Mouse (Mus musculus): ENCODE results near the gene Tmem189. TPM values are rescaled to one million over a fixed set of nuclear protein-coding genes. Genes with fewer than 3 reads are reported as not detected.
A peak's percentile ranks its signal among the peaks of the same experiment; 100 is the strongest.

The Tmem189 gene
- polyA plus RNA-seq, 1 experiment from 2014 or later = 64.6 TPM

DNA sequence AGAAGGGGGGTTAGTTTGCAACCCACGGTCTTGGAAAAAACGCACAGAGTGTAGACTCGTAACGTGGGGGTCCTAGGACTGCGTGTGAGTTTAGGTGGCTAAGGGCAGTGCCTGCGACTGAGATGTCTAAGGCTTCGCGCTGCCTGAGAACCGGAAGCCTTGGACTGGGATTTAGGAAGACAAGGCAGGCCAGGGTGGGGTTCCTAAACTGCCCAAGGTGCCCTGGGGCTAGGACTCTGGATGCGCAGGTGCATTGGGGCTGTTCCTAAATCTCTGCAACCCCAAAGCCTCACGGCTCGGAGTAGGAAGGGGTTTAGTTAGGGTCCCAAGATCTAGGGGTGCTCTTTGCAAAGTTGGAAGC is 29.0 kb downstream of the Tmem189 start:
- no peaks in the 10 kb centered on the region for H3K36me3 ChIP-seq (ENCODE audit: insufficient read depth, low read length)
- no peak for TF ChIP-seq CTCF (IDR thresholded peaks at IDR 0.05; ENCODE audit: low read depth)
- peak overlapping the region; percentile 68 for H3K27ac ChIP-seq
- peak overlapping the region; percentile 78 for H3K4me2 ChIP-seq (ENCODE audit: low read length)
- peak overlapping the region; percentile 89 for H3K4me3 ChIP-seq (replicated peaks; ENCODE audit: low read depth, low read length)
- peak overlapping the region; percentile 92 for H3K9ac ChIP-seq (ENCODE audit: low read depth, low read length)
- peak; percentile 53 for DNase-seq (ENCODE audit: low spot score)
- no peaks in the 10 kb centered on the region for H3K9me3 ChIP-seq (replicated peaks; ENCODE audit: low read length)
- 2% methylated on average over 12 of the region's 12 CpGs for WGBS
- peaks cover 23% of the 10 kb centered on the region for H3K4me1 ChIP-seq (replicated peaks; ENCODE audit: insufficient read depth, low read length)
- ATAC-seq (replicated peaks; ENCODE audit: low FRiP score, low read depth) = no peak
- no peaks in the 10 kb centered on the region for H3K27me3 ChIP-seq (ENCODE audit: insufficient read depth, low read length)

DNA sequence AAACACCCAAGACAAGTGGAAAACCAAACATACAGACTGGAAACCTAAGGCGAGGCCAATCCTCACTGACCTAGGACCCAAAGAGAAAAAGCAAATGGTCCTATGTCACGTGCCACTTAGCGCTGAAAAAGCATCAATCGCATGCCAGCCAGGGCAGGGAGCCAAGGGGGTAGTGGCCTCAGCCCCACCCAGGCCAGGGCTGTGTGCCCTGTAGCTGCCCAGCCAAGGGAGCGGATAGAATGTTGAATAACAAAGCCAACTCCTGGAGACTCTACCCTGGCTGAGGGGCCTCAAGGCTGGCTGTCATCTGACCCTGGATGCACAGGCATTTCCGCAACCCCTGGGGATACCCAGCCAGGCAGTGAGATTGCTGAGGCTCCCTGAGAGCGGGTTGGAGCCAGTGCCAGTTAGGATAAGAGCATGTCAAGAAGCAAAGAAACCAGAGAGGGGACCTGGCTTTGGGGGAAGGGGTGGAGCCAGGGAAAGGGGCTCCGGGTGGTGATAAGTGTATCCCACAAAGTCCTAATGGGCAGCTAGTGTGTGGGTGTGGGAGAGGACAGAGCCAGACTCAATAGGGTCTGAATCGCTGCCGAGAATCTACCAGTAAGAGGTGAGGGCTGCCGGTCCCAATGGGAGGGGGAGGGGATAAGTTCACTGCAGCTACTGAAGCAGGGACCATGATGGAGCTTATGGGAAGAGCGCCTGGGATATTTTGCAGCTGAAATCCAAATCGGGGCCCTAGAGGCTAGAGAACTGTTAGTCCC is 29.6 kb downstream of the Tmem189 start:
- no peaks in the 10 kb centered on the region for H3K9me3 ChIP-seq (replicated peaks; ENCODE audit: low read length)
- peaks cover 23% of the 10 kb centered on the region for H3K4me1 ChIP-seq (replicated peaks; ENCODE audit: insufficient read depth, low read length)
- DNase-seq (ENCODE audit: low spot score) = peak; percentile 53
- peak overlapping the region; percentile 92 for H3K9ac ChIP-seq (ENCODE audit: low read depth, low read length)
- no peak for TF ChIP-seq CTCF (IDR thresholded peaks at IDR 0.05; ENCODE audit: low read depth)
- H3K36me3 ChIP-seq (ENCODE audit: insufficient read depth, low read length) = no peaks in the 10 kb centered on the region
- peak; percentile 37; the same call in 1 of the 2 replicates for ATAC-seq (replicated peaks; ENCODE audit: low FRiP score, low read depth)
- no peaks in the 10 kb centered on the region for H3K27me3 ChIP-seq (ENCODE audit: insufficient read depth, low read length)
- H3K27ac ChIP-seq = peak overlapping the region; percentile 68
- WGBS = 20% methylated on average over 13 of the region's 13 CpGs
- peak overlapping the region; percentile 78 for H3K4me2 ChIP-seq (ENCODE audit: low read length)
- peak overlapping the region; percentile 89 for H3K4me3 ChIP-seq (replicated peaks; ENCODE audit: low read depth, low read length)

DNA sequence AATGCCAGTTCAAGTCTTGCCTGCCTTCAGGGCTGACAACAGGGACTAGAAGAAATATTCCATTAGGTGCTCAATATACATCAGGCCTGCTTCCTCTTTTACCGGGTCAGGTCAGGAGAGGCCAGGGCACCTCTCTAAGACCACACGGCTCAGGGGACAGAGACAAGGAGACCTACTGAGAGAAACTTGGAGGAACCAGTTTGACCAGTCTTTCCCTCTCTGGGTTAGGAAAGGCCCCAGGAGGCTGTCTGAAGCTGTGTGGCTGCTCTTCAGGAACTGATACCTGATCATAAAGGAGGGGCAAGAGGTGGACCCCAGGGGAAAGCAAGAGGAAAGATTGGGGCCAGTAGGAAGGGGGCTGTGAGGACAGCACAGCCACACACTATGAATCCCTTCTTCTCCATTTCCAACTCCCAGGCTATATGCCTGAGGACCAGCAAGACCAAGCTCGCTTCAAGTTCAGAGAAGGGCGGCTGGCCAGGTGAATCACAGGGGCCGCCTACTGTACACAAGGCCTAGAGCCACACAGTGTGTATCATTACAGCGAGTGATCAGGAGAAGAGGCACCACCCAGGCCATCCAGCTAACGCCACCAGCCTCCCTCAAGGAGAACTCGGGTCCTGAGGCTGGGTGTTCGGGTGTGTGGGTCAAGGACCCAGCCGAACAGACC is 30.3 kb downstream of the Tmem189 start:
- peak overlapping the region; percentile 68 for H3K27ac ChIP-seq
- DNase-seq (ENCODE audit: low spot score) = no peak
- peak overlapping the region; percentile 78 for H3K4me2 ChIP-seq (ENCODE audit: low read length)
- H3K4me1 ChIP-seq (replicated peaks; ENCODE audit: insufficient read depth, low read length) = peaks cover 23% of the 10 kb centered on the region
- 62% methylated on average over 10 of the region's 10 CpGs for WGBS
- H3K9ac ChIP-seq (ENCODE audit: low read depth, low read length) = peak overlapping the region; percentile 92; the same call in 1 of the 2 replicates
- no peaks in the 10 kb centered on the region for H3K27me3 ChIP-seq (ENCODE audit: insufficient read depth, low read length)
- H3K36me3 ChIP-seq (ENCODE audit: insufficient read depth, low read length) = no peaks in the 10 kb centered on the region
- no peaks in the 10 kb centered on the region for H3K9me3 ChIP-seq (replicated peaks; ENCODE audit: low read length)
- no peak for TF ChIP-seq CTCF (IDR thresholded peaks at IDR 0.05; ENCODE audit: low read depth)
- ATAC-seq (replicated peaks; ENCODE audit: low FRiP score, low read depth) = no peak
- peak overlapping the region; percentile 89 for H3K4me3 ChIP-seq (replicated peaks; ENCODE audit: low read depth, low read length)

DNA sequence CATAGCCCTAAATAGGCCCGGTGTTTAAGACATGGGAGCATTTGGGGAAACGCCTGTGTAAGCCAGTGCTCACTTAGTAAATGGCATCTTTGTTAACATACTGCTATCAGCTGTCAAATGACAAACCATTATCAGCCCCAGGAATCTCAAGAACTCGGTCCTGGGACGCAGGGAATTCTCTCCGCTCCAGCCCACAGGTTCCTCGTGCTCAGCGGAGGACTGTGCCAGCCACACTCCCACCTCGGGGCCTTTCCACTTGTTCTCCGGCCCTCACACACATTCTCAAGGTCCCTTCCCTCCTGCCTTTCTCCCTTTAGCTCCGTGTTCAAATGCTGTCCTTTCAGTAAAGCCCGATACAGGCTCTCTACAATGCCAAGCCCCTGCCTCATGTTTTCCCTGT is 30.9 kb downstream of the Tmem189 start:
- no peaks in the 10 kb centered on the region for H3K27me3 ChIP-seq (ENCODE audit: insufficient read depth, low read length)
- no peak for DNase-seq (ENCODE audit: low spot score)
- peak overlapping the region; percentile 78; the same call in 1 of the 2 replicates for H3K4me2 ChIP-seq (ENCODE audit: low read length)
- 68% methylated on average over 11 of the region's 11 CpGs for WGBS
- H3K9me3 ChIP-seq (replicated peaks; ENCODE audit: low read length) = no peaks in the 10 kb centered on the region
- ATAC-seq (replicated peaks; ENCODE audit: low FRiP score, low read depth) = no peak
- H3K4me1 ChIP-seq (replicated peaks; ENCODE audit: insufficient read depth, low read length) = peaks cover 23% of the 10 kb centered on the region
- TF ChIP-seq CTCF (IDR thresholded peaks at IDR 0.05; ENCODE audit: low read depth) = no peak
- 0 out of 2 replicates have a peak overlapping the region, but pooled peaks have one; percentile 92 for H3K9ac ChIP-seq (ENCODE audit: low read depth, low read length)
- H3K36me3 ChIP-seq (ENCODE audit: insufficient read depth, low read length) = no peaks in the 10 kb centered on the region
- H3K27ac ChIP-seq = peak overlapping the region; percentile 68
- no peak overlapping the region for H3K4me3 ChIP-seq (replicated peaks; ENCODE audit: low read depth, low read length)

DNA sequence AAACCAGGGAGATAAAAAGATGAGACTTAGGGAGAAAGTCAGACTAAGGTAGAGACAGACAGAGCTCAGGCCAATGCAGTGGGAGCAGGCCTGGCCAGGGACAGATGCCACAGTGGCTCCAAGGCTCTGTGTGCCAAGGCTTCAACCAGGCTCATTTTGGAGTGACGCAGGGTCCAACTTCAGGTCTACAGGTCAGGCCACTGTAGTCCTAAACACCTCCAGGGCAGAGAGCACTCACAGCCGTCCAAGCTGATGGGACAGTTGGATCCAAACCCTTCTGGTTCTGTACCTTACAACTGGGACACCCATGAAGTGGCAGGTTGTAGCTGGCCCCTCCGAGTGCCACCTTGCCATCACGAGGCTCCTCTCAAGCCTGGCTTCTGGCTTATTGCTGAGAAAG is 31.6 kb downstream of the Tmem189 start:
- no peak for ATAC-seq (replicated peaks; ENCODE audit: low FRiP score, low read depth)
- DNase-seq (ENCODE audit: low spot score) = no peak
- H3K27me3 ChIP-seq (ENCODE audit: insufficient read depth, low read length) = no peaks in the 10 kb centered on the region
- H3K27ac ChIP-seq = 0 out of 2 replicates have a peak overlapping the region, but pooled peaks have one; percentile 68
- TF ChIP-seq CTCF (IDR thresholded peaks at IDR 0.05; ENCODE audit: low read depth) = no peak
- no peak overlapping the region for H3K4me2 ChIP-seq (ENCODE audit: low read length)
- 86% methylated on average over 4 of the region's 4 CpGs for WGBS
- H3K36me3 ChIP-seq (ENCODE audit: insufficient read depth, low read length) = 0 out of 2 replicates have a peak, but pooled peaks cover under 1% of the 10 kb centered on the region
- peaks cover 23% of the 10 kb centered on the region for H3K4me1 ChIP-seq (replicated peaks; ENCODE audit: insufficient read depth, low read length)
- no peak overlapping the region for H3K4me3 ChIP-seq (replicated peaks; ENCODE audit: low read depth, low read length)
- H3K9me3 ChIP-seq (replicated peaks; ENCODE audit: low read length) = no peaks in the 10 kb centered on the region
- no peak overlapping the region for H3K9ac ChIP-seq (ENCODE audit: low read depth, low read length)

DNA sequence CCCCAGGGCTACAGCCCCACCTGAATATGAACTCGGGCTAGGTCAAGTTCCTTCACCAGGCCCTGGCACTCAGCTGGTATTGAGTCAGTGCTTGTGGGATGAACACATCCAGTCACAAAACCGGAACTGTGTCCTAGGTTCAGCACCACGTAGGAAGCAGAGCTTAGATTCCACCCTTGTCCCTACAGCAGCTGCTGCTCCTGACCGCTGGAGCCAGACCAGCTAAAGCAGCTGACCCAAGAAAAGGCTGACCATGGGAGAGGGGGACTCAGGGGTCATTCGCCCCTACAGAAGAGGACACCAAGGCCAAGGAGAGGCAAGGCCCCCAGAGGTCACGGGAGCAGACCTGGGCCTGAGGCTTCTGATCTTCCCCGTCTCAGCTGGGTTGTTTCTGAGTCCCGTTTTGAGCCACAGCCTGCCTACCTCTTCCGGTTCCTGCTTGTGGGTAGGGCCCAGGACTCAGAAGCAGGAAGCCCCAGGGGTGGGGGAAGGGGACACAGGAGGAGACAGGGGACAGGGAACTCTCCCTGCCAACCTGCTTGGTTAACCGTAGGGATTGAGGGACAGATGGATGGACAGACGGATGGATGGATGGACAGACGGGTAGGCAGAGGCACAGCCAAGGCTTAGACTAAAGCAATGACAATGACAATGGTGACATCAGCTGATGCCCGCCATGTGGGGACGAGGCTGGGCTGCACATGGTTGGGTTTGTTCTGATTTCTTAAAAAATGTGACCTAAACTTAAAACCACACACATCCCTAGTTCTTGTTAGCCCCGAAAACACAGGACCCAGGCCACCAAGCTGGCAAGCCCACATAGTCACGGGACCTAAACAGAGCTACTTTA is 32.8 kb downstream of the Tmem189 start:
- 59% methylated on average over 16 of the region's 16 CpGs for WGBS
- peak overlapping the region; percentile 32 for H3K27ac ChIP-seq
- 0 out of 2 replicates have a peak, but pooled peaks cover 3% of the 10 kb centered on the region for H3K36me3 ChIP-seq (ENCODE audit: insufficient read depth, low read length)
- H3K4me2 ChIP-seq (ENCODE audit: low read length) = no peak overlapping the region
- no peak for TF ChIP-seq CTCF (IDR thresholded peaks at IDR 0.05; ENCODE audit: low read depth)
- H3K4me3 ChIP-seq (replicated peaks; ENCODE audit: low read depth, low read length) = no peak overlapping the region
- H3K27me3 ChIP-seq (ENCODE audit: insufficient read depth, low read length) = no peaks in the 10 kb centered on the region
- H3K9ac ChIP-seq (ENCODE audit: low read depth, low read length) = 0 out of 2 replicates have a peak overlapping the region, but pooled peaks have one; percentile 14
- DNase-seq (ENCODE audit: low spot score) = no peak
- no peaks in the 10 kb centered on the region for H3K9me3 ChIP-seq (replicated peaks; ENCODE audit: low read length)
- peak; percentile 35 for ATAC-seq (replicated peaks; ENCODE audit: low FRiP score, low read depth)
- peaks cover 23% of the 10 kb centered on the region for H3K4me1 ChIP-seq (replicated peaks; ENCODE audit: insufficient read depth, low read length)
